Mouse (Mus musculus) thymus, adult 18-20 months (tissue): ENCODE measurements around the gene Raver2.
"Not testable (repeated sequence)": the region's sequence is repeated elsewhere in the genome, so short reads cannot be mapped to it uniquely, and the experiment has no call there.

Experiments
- DNase-seq, 2 experiments: peaks; one replicate each; pipeline ENCODE4 v3.0.0; 2022; ENCODE audit warnings: mixed read lengths in 2 of 2

Gene Raver2

GRCm38 (mm10) chr4:101068786-101069153 is at the start of gene Raver2:
TSS of gene Raver2 (plus strand) at chr4:101068983.
- peak; percentile 25 to 38 for DNase-seq

GRCm38 (mm10) chr4:101020596-101020995 is 48.2 kb upstream of the Raver2 start, which contains the start of gene Gm10577:
TSS of gene Gm10577 (minus strand) at chr4:101020696.
- DNase-seq = no peak

- no peak for DNase-seq
Observed at GRCm38 (mm10) chr4:101026566-101026965, 42.2 kb upstream of the Raver2 start.

GRCm38 (mm10) chr4:101026995-101027394 is 41.8 kb upstream of the Raver2 start:
- no peak for DNase-seq

- DNase-seq = no peak
Observed at GRCm38 (mm10) chr4:101027852-101028411, 40.9 kb upstream of the Raver2 start.

GRCm38 (mm10) chr4:101033047-101033446 is 35.7 kb upstream of the Raver2 start:
- DNase-seq = no peak

- no peak for DNase-seq
Observed at GRCm38 (mm10) chr4:101035131-101035530, 33.7 kb upstream of the Raver2 start.

DNA sequence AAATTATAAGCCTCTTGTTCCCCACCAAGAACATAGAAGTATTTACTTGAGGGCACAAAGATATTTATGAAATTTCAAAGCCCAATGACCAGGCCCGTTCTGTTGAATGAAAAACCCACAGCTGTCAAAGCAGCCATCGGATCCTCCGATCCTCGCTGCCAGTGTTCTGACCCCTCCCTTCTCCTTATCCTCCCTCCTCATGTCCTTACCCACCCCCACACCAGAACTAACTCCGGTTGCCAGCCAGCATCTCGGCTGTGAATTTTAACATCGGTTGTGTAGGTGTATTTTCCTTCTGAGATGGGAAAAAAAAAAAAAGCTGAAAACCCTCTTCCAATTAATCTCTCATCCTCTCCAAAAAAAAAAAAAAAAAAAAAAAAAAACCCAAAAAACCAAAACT is 31.6 kb upstream of the Raver2 start:
- DNase-seq = no peak

- DNase-seq = no peak
Observed at GRCm38 (mm10) chr4:101043691-101044090, 25.1 kb upstream of the Raver2 start.

- DNase-seq = no peak
Observed at GRCm38 (mm10) chr4:101044149-101044548, 24.6 kb upstream of the Raver2 start.

DNA sequence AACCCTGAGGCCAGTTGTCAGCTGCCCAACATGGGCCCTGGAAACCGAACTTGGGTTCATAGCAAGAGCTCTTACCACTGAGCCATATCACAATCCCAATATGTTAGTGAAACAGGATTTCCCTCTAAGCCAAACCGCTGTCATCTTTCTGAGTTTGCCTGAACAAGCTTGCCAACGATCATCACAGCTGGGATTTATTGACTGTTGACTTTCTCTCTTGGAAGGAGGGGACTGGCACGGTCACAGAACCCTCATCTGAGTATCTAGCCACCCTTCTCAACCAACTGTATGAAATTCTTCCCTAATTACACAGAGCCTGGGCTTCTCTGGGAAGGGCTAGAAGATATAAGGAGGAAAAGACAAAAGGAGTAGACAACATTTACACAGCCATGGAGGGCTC is 22.2 kb upstream of the Raver2 start:
- no peak for DNase-seq

DNA sequence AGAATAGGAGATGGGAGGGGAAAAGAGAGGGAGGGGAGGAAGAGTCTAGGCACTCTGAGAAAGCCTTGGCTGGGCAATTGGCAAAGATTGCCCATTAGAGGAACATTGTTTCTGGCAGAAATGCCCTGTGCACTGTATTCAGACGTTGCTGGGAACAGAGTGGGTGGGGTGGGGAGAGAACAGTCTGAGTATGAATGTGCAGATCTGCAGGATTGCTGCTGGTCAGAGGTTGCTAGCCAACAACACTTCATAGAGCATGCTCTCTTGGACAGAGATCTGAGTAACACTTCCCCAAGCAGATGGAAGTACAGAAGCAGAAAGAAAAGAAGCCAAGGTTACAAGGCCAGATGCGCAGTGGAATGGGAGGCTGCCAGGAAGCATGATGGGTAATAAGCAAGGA is 6.6 kb upstream of the Raver2 start:
- DNase-seq = no peak

DNA sequence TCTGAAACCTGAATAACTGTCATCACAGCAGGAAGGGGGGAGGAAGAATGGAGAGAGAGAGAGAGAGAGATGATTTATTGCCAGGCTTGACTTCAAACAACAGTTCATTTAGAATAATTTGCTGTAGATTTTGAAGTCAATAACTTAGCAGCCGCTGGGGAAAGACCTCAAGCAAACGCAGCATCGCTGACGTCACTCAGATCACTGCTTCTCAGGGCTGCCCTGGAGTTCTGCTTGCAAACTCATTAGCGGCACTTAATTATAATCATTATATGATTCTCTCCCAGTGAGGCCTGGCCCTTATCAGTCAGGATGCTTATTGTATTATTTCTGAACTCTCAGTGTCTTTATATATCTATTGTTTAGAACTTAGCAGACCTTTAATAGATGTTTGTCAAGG is 2.4 kb upstream of the Raver2 start:
- DNase-seq = no peak

- DNase-seq = peak; percentile 8 to 21
Observed at GRCm38 (mm10) chr4:101069154-101069971, 580 bp downstream of the Raver2 start.

DNA sequence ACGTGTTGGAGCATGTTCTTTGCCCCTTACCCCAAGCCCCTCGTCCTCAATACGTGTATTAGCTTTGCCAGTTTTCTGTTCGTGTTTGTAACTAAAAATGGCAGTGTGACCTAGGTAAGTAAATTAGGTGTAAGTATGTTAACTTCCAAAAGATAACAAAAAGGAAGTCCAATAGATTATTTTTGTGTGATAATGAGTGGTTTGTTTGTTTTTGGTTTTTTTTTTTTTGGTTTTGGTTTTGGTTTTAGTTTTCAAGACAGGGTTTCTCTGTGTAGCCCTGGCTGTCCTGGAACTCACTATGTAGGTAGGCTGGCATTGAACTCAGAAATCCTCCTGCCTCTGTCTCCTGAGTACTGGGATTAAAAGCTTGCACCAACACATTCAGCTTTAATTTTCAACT is 2.8 kb downstream of the Raver2 start:
- DNase-seq = no peak

DNA sequence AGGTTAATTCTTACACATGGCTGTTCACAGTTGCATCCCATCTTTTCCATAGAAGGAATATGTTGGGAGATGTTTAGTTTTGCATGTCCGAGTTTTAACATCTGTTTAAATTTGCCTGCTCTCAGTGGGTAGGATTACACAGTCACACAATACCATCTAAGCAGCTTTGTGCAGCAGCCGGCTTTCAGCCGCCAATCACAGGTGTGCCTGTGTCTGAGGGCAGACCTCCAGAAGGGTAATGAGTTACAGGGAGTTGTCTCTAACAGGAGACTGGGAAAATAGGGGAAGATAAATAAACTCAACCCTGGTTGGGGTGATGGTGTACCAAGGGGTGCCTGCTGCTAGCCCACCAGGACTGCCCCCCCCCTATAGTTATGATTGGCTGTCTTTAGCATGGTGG is 7.6 kb downstream of the Raver2 start:
- no peak for DNase-seq

DNA sequence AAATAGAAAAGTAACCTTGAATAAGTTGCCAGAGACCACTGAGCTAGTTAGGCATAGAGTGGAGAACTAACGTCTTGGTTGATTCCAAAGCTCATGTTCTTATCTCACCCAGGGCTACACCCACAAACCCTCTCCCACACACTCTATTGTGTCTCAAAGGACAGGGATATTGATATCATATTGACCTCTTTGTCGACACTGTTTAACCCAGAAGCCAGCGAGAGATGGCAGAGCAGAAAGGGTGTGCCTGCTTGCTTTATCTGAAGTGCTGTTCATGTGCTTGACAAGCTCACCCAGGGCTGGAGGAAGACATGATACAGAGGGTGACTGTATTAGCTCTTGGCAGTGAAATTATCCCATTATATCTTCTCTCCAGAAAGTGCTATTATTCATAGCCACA is 11.2 kb downstream of the Raver2 start:
- no peak for DNase-seq

DNA sequence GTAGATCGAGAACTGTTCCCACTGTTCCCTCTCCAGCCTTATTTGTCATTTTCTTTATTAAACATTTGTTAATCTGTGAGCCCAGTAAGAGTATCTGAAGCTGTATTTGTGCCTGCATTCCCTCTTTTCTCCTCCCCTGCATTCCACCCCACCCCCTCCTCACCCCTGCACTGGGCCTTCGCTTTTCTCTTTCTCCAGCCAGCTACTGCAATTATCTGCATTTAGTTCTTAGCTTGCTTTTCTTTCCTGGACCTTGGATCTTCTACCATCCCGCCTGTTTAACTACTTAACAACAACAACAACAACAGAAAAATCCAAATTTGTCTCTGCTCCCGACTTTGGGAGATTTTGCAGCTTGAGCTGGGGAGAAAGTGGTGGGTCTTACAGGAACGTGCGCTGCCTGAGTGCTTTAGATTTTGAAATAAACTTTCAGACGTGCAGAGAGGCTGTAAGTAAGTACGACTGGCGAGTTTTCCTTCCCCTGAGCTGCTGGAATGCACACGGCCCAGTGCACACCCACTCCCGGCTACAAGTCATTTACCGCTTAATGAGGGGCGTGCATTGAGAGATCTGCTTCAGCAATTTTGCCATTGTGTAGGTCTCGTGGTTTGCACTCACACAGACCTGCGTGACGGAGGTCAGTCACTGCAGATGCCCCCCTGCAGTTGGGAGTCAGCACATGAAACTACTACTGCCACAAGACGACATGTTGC is 13.5 kb downstream of the Raver2 start:
- DNase-seq = no peak

GRCm38 (mm10) chr4:101084863-101085262 is 16.1 kb downstream of the Raver2 start:
- DNase-seq = no peak

GRCm38 (mm10) chr4:101086040-101086439 is 17.3 kb downstream of the Raver2 start:
- DNase-seq = no peak

DNA sequence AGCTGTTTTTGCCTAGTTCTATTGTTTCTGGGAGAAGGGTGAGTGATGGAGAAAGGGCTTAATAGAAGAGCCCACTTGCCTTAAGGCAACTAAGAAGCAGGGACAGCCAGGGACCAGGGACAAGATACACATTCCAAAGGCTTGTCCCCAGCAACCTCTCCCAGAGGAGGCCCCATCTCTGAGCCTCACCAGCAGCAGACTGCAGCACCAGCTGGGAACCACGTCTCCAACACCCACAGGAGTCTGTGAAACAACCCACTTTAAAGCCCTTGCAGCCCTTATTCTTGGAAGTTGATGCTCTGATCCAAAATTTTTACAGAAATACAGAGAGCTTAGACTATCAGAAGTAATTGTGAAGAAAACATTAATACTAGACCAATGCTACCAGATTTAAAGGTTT is 18.9 kb downstream of the Raver2 start:
- DNase-seq = no peak

DNA sequence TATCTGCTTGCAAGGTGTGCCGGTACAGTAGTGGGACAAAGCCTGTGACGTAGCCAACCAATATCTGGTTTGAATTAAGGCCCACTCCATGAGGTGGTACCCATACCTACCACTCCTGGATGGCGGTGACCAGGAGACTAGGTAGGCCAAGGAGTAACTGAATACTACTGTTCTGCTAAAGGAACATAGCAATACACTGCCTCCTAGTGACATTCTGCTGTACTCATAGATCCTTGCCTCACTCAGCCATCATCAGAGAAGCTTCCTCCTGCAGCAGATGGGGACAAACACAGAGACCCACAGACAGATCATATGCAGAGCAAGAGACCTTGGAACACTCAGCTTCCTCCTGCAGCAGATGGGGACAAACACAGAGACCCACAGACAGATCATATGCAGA is 21.8 kb downstream of the Raver2 start:
- DNase-seq = not testable (repeated sequence)

DNA sequence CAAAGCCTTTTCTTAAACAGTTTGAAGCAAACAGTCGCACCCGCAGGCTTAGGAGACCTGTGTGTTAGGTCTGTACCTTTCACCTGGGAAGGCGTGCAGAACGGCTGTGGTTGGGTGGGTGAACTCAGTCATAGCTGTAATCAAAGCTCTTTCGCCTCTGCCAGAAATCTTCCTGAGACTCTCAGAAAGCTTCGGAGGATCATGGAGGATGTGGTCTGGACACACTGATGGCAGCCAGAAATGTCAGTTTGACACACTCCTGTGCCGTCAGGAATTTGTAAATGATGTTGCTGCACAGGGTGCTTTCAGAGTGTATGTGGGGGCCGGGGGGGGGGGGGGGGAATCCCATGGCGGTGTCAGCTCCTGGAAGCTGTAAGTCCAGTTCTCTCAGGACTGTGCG is 24.5 kb downstream of the Raver2 start:
- no peak for DNase-seq

- no peak for DNase-seq
Observed at GRCm38 (mm10) chr4:101107122-101107521, 38.3 kb downstream of the Raver2 start.
